Mouse (Mus musculus): ENCODE measurements around the gene Cd82. TPM values are rescaled to one million over a fixed set of nuclear protein-coding genes. Genes with fewer than 3 reads are reported as not detected.

Cd82 gene
- polyA plus RNA-seq, 1 experiment, result 24.4 TPM

DNA sequence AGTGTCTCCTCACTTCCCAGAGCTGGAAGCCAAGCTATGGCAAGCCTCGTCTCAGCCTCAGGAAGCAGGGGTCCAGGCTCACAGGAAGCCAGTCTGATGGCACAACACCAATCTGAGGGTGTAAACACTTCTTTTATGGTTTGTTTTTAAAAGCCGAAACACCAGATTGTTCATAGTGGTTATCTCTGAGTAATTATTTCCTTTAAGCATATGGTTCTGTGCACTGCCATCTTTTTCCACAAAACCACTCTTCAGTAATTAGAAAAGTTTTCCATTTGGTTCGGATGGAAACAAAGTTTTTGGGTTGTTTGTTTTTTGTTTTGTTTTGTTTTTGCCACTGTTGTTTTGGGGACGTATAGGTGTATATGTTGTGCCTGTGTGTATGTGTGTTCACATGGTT is 9.9 kb downstream of the Cd82 start:
- no peak for TF ChIP-seq POLR2A (IDR thresholded peaks at IDR 0.05; ENCODE audit: borderline replicate concordance, extremely low read depth, insufficient read depth, insufficient read length, poor library complexity, severe bottlenecking)
- TF ChIP-seq CTCF (IDR thresholded peaks at IDR 0.05; ENCODE audit: borderline replicate concordance, extremely low read depth, insufficient read depth, insufficient read length), result no peak
- no peak for DNase-seq (ENCODE audit: low read depth)

- TF ChIP-seq POLR2A (IDR thresholded peaks at IDR 0.05; ENCODE audit: borderline replicate concordance, extremely low read depth, insufficient read depth, insufficient read length, poor library complexity, severe bottlenecking) (no peak), CTCF (IDR thresholded peaks at IDR 0.05; ENCODE audit: borderline replicate concordance, extremely low read depth, insufficient read depth, insufficient read length) (no peak)
- DNase-seq (ENCODE audit: low read depth), result no peak
Observed at GRCm38 (mm10) chr2:93452506-93452905, 10.4 kb downstream of the Cd82 start.

DNA sequence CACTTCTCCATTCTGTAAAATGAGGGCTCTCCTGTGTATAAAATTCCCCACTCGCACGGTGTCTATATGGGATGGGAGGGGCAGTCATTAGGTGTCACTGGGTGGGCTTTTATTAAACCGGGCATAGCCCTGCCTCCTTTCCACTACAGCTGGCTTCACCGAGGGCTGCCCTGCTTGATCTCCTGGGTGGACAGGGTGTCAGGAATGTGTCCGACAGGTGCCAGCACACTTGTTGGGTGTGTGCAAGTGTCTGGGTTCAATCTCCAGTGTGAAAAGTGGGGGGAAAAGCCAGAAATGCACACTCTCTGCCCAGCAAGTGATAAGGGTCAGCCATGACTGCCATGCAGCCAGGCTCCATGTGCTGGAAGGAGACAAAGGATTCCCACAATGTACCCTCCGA is 10.9 kb downstream of the Cd82 start:
- no peak for DNase-seq (ENCODE audit: low read depth)
- TF ChIP-seq CTCF (IDR thresholded peaks at IDR 0.05; ENCODE audit: borderline replicate concordance, extremely low read depth, insufficient read depth, insufficient read length), result no peak
- no peak for TF ChIP-seq POLR2A (IDR thresholded peaks at IDR 0.05; ENCODE audit: borderline replicate concordance, extremely low read depth, insufficient read depth, insufficient read length, poor library complexity, severe bottlenecking)

DNA sequence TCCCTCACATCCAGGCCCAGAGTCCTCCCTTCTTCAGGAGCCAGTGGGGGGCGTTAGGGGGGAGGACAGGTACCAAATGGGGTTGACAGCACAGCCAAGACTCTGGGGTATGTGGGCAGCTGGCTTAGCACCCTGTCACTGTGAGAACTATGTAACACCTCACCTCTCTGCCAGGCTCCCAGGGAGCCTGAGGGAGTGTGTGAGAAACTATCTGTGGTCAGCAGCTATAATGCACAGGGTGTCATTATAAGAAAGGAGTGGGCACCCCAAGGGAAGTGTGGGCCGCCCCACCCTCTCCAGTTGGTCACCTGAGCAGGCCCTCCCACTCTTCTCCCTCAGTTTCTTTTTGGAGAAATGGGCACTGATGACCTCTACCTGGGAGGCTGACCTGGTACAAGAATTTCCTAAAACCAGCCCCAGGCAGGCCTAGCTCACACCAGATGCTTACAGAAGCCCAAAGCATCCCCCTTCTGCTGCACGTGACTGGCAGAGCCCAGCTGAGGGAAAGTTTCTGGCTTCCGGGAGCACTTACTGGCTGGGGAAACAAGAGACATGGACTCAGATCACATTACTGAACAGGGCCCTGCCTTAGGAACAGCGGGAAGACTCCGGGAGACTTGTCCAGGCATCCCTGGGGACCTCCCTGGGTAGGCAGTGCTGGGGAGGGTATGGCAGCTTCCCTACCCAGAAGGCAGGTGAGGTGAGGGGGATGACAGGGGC is 11.6 kb downstream of the Cd82 start:
- no peak for DNase-seq (ENCODE audit: low read depth)
- TF ChIP-seq CTCF (IDR thresholded peaks at IDR 0.05; ENCODE audit: borderline replicate concordance, extremely low read depth, insufficient read depth, insufficient read length) (no peak), POLR2A (IDR thresholded peaks at IDR 0.05; ENCODE audit: borderline replicate concordance, extremely low read depth, insufficient read depth, insufficient read length, poor library complexity, severe bottlenecking) (no peak)

GRCm38 (mm10) chr2:93450695-93451094 is 12.2 kb downstream of the Cd82 start:
- TF ChIP-seq POLR2A (IDR thresholded peaks at IDR 0.05; ENCODE audit: borderline replicate concordance, extremely low read depth, insufficient read depth, insufficient read length, poor library complexity, severe bottlenecking), result no peak
- TF ChIP-seq CTCF (IDR thresholded peaks at IDR 0.05; ENCODE audit: borderline replicate concordance, extremely low read depth, insufficient read depth, insufficient read length), result no peak
- DNase-seq (ENCODE audit: low read depth), result no peak

GRCm38 (mm10) chr2:93449657-93450056 is 13.3 kb downstream of the Cd82 start:
- no peak for TF ChIP-seq POLR2A (IDR thresholded peaks at IDR 0.05; ENCODE audit: borderline replicate concordance, extremely low read depth, insufficient read depth, insufficient read length, poor library complexity, severe bottlenecking)
- TF ChIP-seq CTCF (IDR thresholded peaks at IDR 0.05; ENCODE audit: borderline replicate concordance, extremely low read depth, insufficient read depth, insufficient read length), result no peak
- DNase-seq (ENCODE audit: low read depth), result no peak

DNA sequence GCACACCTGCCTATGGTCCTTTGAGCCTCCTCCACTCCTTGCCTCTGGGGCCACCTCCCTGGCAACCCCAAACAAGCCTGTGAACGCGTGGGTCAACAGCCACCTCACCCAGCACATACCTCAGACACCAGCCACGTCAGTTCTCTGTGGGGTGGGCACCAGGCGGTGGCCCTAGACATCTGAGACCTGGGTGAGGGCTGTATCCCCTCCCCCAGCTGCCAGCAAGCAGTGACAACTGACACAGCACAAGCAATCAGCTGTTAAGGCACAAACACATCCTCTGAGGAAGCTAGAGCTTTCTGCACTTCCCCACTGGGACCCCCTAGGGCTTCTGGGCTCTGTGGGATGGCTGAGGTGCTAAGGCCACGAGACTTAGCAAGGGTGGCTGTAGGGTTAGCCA is 14.2 kb downstream of the Cd82 start:
- DNase-seq (ENCODE audit: low read depth), result no peak
- TF ChIP-seq CTCF (IDR thresholded peaks at IDR 0.05; ENCODE audit: borderline replicate concordance, extremely low read depth, insufficient read depth, insufficient read length), result no peak
- no peak for TF ChIP-seq POLR2A (IDR thresholded peaks at IDR 0.05; ENCODE audit: borderline replicate concordance, extremely low read depth, insufficient read depth, insufficient read length, poor library complexity, severe bottlenecking)

GRCm38 (mm10) chr2:93447500-93448249 is 15.3 kb downstream of the Cd82 start:
- no peak for DNase-seq (ENCODE audit: low read depth)
- TF ChIP-seq POLR2A (IDR thresholded peaks at IDR 0.05; ENCODE audit: borderline replicate concordance, extremely low read depth, insufficient read depth, insufficient read length, poor library complexity, severe bottlenecking) (no peak), CTCF (IDR thresholded peaks at IDR 0.05; ENCODE audit: borderline replicate concordance, extremely low read depth, insufficient read depth, insufficient read length) (no peak)

- no peak for TF ChIP-seq POLR2A (IDR thresholded peaks at IDR 0.05; ENCODE audit: borderline replicate concordance, extremely low read depth, insufficient read depth, insufficient read length, poor library complexity, severe bottlenecking)
- no peak for TF ChIP-seq CTCF (IDR thresholded peaks at IDR 0.05; ENCODE audit: borderline replicate concordance, extremely low read depth, insufficient read depth, insufficient read length)
- no peak for DNase-seq (ENCODE audit: low read depth)
Observed at GRCm38 (mm10) chr2:93446606-93447353, 16.2 kb downstream of the Cd82 start.

DNA sequence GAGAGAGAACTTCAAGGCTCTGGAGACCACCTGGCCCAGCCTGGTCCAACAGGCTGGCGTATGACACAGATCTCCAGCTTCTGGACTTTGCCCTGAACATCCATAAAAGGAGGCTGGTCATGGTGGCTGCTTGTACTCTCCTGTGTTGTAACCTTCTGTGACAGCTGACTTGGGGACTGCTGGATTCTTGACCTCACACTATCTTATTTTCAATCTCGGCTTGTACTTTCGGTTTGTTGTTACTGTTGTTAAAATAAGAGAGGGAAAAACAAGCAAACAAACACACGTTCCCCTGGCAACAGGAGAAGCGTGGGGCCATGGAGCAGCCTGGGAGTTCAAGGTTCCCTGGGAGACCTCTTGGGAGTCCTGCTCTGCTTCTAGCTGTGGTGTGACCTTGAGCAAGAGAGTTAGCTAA is 17.7 kb downstream of the Cd82 start:
- TF ChIP-seq POLR2A (IDR thresholded peaks at IDR 0.05; ENCODE audit: borderline replicate concordance, extremely low read depth, insufficient read depth, insufficient read length, poor library complexity, severe bottlenecking) (no peak), CTCF (IDR thresholded peaks at IDR 0.05; ENCODE audit: borderline replicate concordance, extremely low read depth, insufficient read depth, insufficient read length) (no peak)
- DNase-seq (ENCODE audit: low read depth), result no peak

- TF ChIP-seq POLR2A (IDR thresholded peaks at IDR 0.05; ENCODE audit: borderline replicate concordance, extremely low read depth, insufficient read depth, insufficient read length, poor library complexity, severe bottlenecking) (no peak), CTCF (IDR thresholded peaks at IDR 0.05; ENCODE audit: borderline replicate concordance, extremely low read depth, insufficient read depth, insufficient read length) (no peak)
- no peak for DNase-seq (ENCODE audit: low read depth)
Observed at GRCm38 (mm10) chr2:93444280-93444679, 18.7 kb downstream of the Cd82 start.

Measured in brain, embryonic 14.5 days (tissue).